Mouse (Mus musculus): ENCODE results near the gene Lrrk2. TPM values are rescaled to one million over a fixed set of nuclear protein-coding genes. Genes with fewer than 3 reads are reported as not detected.

Lrrk2 gene
- polyA plus RNA-seq (2015; fragmentation: Nextera tagmentation; extraction: Ambion mirVana), result 5.1 and 5.7 TPM in 2 replicates

DNA sequence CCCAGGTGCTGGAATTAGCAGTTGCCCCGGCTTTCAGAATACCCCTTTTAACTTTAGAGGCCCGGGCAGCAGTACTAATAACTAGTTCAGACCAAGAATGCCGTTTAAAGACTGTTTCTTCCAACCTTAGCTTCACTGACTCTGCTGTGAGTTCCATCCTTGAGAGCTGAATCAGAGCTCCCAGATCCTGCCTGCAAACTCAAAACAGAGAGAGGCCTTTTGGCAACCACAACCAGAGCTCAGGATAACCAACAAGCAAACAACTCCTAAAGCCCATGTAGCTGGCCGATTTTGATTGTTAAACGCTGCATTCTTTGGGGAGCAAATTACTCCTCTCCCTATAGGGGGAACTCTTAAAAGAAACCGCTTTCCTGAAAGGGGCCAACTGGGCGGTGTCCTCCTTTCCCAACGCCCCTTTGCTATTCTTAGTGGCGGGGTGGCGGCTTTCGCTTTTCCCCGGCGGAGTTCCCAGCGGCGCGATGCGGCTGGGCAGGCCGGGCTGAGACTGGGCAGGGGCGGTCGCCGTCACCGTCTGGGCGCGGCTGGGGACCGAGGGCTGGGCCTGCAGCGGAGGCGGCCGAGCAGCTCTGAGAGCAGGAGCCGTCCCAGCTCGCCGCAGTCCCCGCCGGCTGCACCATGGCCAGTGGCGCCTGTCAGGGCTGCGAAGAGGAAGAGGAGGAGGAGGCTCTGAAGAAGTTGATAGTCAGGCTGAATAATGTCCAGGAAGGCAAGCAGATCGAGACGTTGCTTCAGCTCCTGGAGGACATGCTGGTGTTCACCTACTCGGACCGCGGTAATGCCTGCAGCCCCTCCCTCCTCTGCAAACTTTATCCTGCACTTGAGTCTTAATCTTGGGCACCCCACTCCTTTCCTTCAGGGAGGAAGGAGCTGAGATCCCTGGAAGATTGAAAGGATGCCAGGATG is at the start of gene Lrrk2:
TSS of gene Lrrk2 (plus strand) at position 531 of the 924 bp plus-strand sequence.
- peak within 1 kb of the TSS; percentile 79 for H3K27ac ChIP-seq
- H3K4me2 ChIP-seq, result peak within 1 kb of the TSS; percentile 63
- H3K4me3 ChIP-seq, result peak within 1 kb of the TSS; percentile 59
- peak within 1 kb of the TSS; percentile 50 for H3K9ac ChIP-seq
- ATAC-seq (ENCODE audit: insufficient number of reproducible peaks, low FRiP score, low TSS enrichment, low read depth), result peak; percentile 87
- WGBS, result 1% methylated on average over 39 of the region's 40 CpGs
- H3K36me3 ChIP-seq, result no peaks in the 10 kb centered on the region
- H3K27me3 ChIP-seq, result no peaks in the 10 kb centered on the region
- peaks cover 6% of the 10 kb centered on the region; the same call in 1 of the 2 replicates for H3K4me1 ChIP-seq
- no peaks in the 10 kb centered on the region for H3K9me3 ChIP-seq

DNA sequence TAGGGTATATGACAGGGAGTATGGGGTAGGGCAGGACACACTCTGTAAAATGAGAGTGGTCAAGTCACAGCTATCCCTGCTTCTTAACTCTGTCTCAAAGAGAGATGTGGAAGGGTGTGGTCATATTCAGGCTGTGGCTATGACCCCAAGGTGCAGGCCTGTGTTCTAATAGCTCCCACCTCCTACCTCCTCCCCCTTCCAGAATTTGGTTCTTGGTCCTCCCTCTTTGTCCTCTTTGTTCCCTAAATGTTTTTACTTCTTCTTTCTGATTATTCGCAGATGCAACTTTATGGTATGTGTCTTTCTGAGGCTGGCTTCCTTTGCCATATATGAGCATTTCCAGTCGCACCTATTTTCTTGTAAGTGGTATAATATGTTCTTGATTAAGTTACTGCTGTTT is 48.5 kb upstream of the Lrrk2 start:
- Histone ChIP-seq H3K36me3 (no peaks in the 10 kb centered on the region), H3K27me3 (no peaks in the 10 kb centered on the region), H3K9ac (no peak overlapping the region), H3K9me3 (no peaks in the 10 kb centered on the region), H3K4me1 (no peaks in the 10 kb centered on the region), H3K27ac (no peak overlapping the region), H3K4me2 (no peak overlapping the region), H3K4me3 (no peak overlapping the region)
- WGBS, result 78% methylated on average over 2 of the region's 2 CpGs
- ATAC-seq (ENCODE audit: insufficient number of reproducible peaks, low FRiP score, low TSS enrichment, low read depth), result no peak

DNA sequence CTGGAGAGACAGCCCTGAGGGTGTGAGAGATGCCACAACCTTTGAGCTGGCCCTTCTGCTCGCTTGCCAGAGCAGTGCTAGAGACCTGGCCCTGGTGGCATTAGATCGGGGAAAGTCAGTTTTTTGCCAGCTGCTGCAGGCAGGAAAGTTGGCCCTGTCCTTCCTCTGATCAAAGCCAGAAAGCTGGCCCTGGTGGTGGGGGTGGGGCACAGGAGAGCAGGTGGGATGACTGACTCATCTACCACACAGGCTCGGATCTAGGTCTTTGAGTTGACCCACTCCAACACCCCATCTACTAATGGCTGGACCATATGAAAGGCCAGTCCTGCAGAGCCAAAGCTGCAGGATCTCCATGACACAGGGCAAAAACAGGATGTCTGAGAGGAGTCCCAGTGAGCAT is 43.8 kb upstream of the Lrrk2 start:
- Histone ChIP-seq H3K9ac (no peak overlapping the region), H3K4me3 (no peak overlapping the region), H3K4me1 (no peaks in the 10 kb centered on the region), H3K27ac (no peak overlapping the region), H3K36me3 (no peaks in the 10 kb centered on the region), H3K9me3 (no peaks in the 10 kb centered on the region), H3K4me2 (no peak overlapping the region), H3K27me3 (no peaks in the 10 kb centered on the region)
- WGBS, result 56% methylated on average over 3 of the region's 3 CpGs
- ATAC-seq (ENCODE audit: insufficient number of reproducible peaks, low FRiP score, low TSS enrichment, low read depth), result no peak

DNA sequence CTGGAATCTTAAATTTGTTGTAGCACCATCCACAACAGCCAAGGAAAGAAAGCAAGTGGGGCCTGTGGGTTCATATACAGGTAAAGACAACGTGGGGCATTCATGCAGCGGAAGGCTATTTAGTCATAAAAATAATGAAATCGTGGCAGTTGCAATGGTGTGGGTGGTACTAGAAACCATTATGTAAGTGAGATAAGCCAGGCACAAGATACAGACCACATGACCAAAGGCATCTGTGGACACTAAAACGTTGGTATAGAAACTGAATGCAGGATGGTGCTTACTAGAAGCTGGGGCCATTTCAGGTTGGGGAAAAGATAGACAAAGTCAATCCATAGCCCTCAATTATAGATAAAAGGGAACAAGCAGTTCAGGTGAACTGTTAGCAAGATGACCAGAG is 40.5 kb upstream of the Lrrk2 start:
- Histone ChIP-seq H3K27ac (no peak overlapping the region), H3K36me3 (no peaks in the 10 kb centered on the region)

DNA sequence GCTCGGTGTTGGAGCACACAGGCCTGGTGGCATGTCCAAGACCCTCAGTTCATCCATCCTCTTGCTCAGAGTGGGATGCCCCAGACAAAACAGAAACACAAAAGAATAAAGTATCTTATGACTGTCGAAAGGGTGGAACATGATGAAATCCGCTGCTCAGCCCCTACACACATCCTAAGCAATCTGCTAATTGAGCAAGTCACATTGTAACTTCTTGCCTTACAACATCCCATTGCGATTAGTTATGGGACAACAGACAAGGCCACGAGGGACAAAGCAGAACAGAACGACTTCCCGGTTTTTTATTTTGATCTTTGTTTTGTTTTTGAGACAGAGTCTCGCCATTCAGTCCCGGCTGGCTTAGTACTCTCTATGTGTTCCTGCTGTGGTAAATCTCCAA is 39.9 kb upstream of the Lrrk2 start:
- 79% methylated on average over 9 of the region's 9 CpGs for WGBS
- no peaks in the 10 kb centered on the region for H3K36me3 ChIP-seq
- ATAC-seq (ENCODE audit: insufficient number of reproducible peaks, low FRiP score, low TSS enrichment, low read depth), result no peak

More for the DNA sequence above, 40.5 kb upstream of the Lrrk2 start:
- Histone ChIP-seq H3K27me3 (no peaks in the 10 kb centered on the region), H3K4me1 (no peaks in the 10 kb centered on the region), H3K9ac (no peak overlapping the region), H3K4me2 (no peak overlapping the region), H3K9me3 (no peaks in the 10 kb centered on the region), H3K4me3 (no peak overlapping the region)
- no peak for ATAC-seq (ENCODE audit: insufficient number of reproducible peaks, low FRiP score, low TSS enrichment, low read depth)
- 78% methylated on average over 4 of the region's 4 CpGs for WGBS

DNA sequence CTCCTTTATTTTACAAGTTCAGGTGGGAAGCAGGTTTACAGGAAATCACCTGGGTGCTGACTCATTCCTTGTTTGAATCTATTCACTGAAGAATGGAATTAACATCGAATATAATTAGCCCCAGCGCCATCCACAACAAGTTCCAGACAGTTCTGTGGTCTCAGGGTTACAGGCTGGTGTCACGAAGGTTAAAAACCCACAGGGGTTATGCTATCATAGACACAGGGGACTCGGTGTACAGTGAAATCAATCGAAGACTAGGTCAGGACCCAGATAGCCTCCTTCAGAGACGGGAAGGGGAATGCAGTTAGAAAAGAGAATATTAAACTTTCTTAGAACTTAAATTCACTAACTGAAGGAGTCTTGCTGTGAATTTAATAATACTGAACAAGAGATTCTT is 39.2 kb upstream of the Lrrk2 start:
- 60% methylated on average over 6 of the region's 6 CpGs for WGBS
- Histone ChIP-seq H3K4me1 (no peaks in the 10 kb centered on the region), H3K27ac (no peak overlapping the region), H3K36me3 (no peaks in the 10 kb centered on the region), H3K9ac (no peak overlapping the region), H3K4me2 (no peak overlapping the region), H3K4me3 (no peak overlapping the region), H3K9me3 (no peaks in the 10 kb centered on the region), H3K27me3 (no peaks in the 10 kb centered on the region)
- no peak for ATAC-seq (ENCODE audit: insufficient number of reproducible peaks, low FRiP score, low TSS enrichment, low read depth)

More for the DNA sequence above, 39.9 kb upstream of the Lrrk2 start:
- no peak overlapping the region for H3K4me3 ChIP-seq
- H3K27ac ChIP-seq, result no peak overlapping the region
- H3K27me3 ChIP-seq, result no peaks in the 10 kb centered on the region
- H3K9ac ChIP-seq, result no peak overlapping the region
- H3K4me2 ChIP-seq, result no peak overlapping the region
- no peaks in the 10 kb centered on the region for H3K4me1 ChIP-seq
- H3K9me3 ChIP-seq, result no peaks in the 10 kb centered on the region

DNA sequence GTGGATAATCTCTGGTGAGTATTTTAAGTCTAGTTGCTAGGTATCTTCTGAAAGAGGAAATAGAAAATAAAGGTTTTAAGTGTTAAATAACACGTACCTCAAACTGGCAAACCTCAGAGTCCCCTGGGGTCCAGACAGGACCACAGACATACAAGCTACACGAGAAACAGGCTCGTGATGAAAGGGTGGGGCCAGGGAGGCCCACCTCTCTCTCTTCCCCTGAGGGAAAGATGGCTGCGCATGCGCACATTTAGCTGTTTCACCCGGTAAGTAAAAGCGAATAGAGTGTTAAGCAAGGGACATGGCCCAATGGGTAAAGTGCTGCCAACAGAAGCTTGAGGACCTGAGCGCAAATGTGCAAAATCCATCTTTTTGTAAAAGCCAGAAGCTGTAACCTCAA is 38.7 kb upstream of the Lrrk2 start:
- no peak overlapping the region for H3K4me2 ChIP-seq
- no peaks in the 10 kb centered on the region for H3K9me3 ChIP-seq
- WGBS, result 52% methylated on average over 8 of the region's 8 CpGs
- no peaks in the 10 kb centered on the region for H3K27me3 ChIP-seq
- ATAC-seq (ENCODE audit: insufficient number of reproducible peaks, low FRiP score, low TSS enrichment, low read depth), result no peak
- no peaks in the 10 kb centered on the region for H3K36me3 ChIP-seq
- H3K4me1 ChIP-seq, result no peaks in the 10 kb centered on the region
- H3K4me3 ChIP-seq, result no peak overlapping the region
- H3K27ac ChIP-seq, result no peak overlapping the region
- no peak overlapping the region for H3K9ac ChIP-seq

DNA sequence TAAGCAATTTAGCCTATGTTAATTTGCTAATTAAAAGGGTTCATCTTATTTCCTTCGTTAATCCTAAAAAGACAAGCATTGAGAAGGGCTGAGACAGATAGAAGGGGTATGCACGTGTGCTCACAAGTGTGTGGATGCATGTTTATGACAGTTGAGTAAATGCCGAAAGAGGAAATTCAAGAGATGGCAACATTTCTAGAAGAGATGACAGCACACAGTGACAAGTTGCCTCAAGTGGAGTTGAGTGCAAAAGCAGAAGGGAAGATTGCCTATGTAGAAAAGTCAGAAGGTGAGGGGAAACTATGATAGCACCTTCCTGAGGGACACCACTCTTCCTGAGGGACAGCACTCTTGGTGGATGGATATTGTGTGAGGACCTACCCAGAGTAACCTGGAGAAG is 31.3 kb upstream of the Lrrk2 start:
- H3K4me1 ChIP-seq, result no peaks in the 10 kb centered on the region
- H3K4me2 ChIP-seq, result no peak overlapping the region
- H3K4me3 ChIP-seq, result no peak overlapping the region
- no peak overlapping the region for H3K27ac ChIP-seq
- H3K36me3 ChIP-seq, result no peaks in the 10 kb centered on the region
- H3K9ac ChIP-seq, result no peak overlapping the region
- H3K27me3 ChIP-seq, result no peaks in the 10 kb centered on the region
- no peak for ATAC-seq (ENCODE audit: insufficient number of reproducible peaks, low FRiP score, low TSS enrichment, low read depth)
- no peaks in the 10 kb centered on the region for H3K9me3 ChIP-seq
- WGBS, result 77% methylated on average over 3 of the region's 3 CpGs

DNA sequence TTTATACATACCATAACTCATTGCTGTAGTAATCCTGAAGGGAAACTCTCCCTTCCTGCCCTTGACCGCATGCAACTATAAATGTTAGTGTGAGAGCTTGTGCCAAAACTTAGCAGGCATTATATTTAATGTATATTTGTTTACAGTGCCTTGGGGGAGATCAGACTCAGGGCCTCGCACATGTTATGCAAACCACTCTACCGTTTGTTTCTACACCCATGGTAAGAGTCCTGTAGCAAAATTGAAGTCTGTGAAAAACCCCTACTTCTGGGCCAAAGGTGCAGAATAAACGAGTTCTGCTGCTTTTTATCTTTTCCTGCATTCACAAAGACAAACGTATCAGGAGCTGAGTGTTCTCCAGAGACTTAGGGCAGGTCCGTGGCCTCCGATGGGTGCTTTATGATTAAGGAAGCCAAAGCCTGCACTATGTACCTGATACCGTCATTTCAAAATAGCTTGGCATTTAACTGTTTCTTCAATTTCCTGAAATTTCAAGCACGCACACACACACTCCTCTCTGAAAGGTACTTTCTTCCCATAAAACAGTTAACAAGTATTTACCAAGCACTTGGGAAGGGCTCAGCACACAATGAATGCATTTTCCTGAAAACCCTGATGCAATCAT is 30.2 kb upstream of the Lrrk2 start:
- no peaks in the 10 kb centered on the region for H3K9me3 ChIP-seq
- H3K9ac ChIP-seq, result no peak overlapping the region
- no peak overlapping the region for H3K4me3 ChIP-seq
- no peak overlapping the region for H3K4me2 ChIP-seq
- H3K27me3 ChIP-seq, result no peaks in the 10 kb centered on the region
- no peaks in the 10 kb centered on the region for H3K4me1 ChIP-seq
- H3K36me3 ChIP-seq, result no peaks in the 10 kb centered on the region
- ATAC-seq (ENCODE audit: insufficient number of reproducible peaks, low FRiP score, low TSS enrichment, low read depth), result no peak
- H3K27ac ChIP-seq, result no peak overlapping the region
- 38% methylated on average over 9 of the region's 9 CpGs for WGBS

DNA sequence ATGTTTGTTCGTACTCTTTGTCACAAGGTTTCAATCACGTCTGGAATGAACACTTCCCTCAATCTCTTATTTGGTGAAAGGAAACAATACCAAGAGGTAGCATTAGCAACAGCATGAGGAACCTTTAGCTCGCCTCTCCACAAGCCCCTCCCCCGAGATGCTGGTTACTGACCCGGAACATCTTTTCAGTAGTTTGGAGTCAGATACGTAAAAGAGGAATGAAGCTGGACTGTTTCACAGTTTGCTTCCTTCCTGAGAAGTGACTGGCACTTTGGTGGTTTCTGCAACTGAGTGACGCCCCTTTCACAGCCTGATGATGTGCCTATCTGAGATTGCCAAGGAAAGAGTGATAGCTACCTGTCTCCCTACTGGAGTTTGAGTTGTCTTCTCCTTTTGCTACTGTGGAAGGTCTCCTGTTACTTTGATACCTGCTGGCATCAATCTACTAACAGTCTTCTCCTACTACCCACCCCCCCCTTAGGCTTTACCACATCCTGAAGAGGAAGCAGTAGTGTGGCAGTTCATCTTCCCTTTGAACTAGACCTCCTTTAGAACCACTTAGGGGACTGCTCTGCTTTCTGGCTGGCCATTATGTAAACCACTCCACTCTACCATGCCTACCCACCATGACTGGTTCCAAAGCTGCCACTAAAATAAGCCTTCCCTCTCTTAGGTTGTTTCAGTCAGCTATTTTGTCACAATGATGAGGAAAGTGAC is 29.2 kb upstream of the Lrrk2 start:
- H3K4me2 ChIP-seq, result no peak overlapping the region
- 66% methylated on average over 7 of the region's 7 CpGs for WGBS
- no peak for ATAC-seq (ENCODE audit: insufficient number of reproducible peaks, low FRiP score, low TSS enrichment, low read depth)
- no peak overlapping the region for H3K27ac ChIP-seq
- no peaks in the 10 kb centered on the region for H3K9me3 ChIP-seq
- H3K4me1 ChIP-seq, result no peaks in the 10 kb centered on the region
- no peaks in the 10 kb centered on the region for H3K36me3 ChIP-seq
- no peak overlapping the region for H3K4me3 ChIP-seq
- no peaks in the 10 kb centered on the region for H3K27me3 ChIP-seq
- H3K9ac ChIP-seq, result no peak overlapping the region

DNA sequence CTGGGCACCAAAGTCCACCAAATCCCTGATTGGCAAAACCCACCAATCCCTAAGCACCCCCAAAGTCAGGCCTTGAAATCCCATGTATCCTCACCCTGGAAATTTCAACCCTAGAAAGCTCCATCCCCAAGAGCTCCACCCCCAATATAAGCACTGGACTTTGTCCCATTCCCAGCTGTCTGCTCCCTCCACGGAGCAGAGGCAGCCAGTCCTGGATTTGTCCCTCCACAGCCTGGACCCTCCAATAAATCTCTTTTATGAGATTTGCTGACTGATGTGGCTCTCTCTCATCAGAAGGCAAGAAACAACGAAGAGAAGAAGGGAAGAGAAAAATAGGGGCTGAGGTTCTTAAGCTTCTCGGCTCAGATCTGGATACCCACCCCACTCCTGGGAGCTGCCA is 22.7 kb upstream of the Lrrk2 start:
- H3K4me1 ChIP-seq, result no peaks in the 10 kb centered on the region
- 42% methylated on average over 3 of the region's 3 CpGs for WGBS
- no peaks in the 10 kb centered on the region for H3K9me3 ChIP-seq
- no peaks in the 10 kb centered on the region for H3K27me3 ChIP-seq
- no peaks in the 10 kb centered on the region for H3K36me3 ChIP-seq
- H3K9ac ChIP-seq, result no peak overlapping the region
- no peak overlapping the region for H3K4me3 ChIP-seq
- no peak overlapping the region for H3K4me2 ChIP-seq
- no peak for ATAC-seq (ENCODE audit: insufficient number of reproducible peaks, low FRiP score, low TSS enrichment, low read depth)
- H3K27ac ChIP-seq, result no peak overlapping the region

DNA sequence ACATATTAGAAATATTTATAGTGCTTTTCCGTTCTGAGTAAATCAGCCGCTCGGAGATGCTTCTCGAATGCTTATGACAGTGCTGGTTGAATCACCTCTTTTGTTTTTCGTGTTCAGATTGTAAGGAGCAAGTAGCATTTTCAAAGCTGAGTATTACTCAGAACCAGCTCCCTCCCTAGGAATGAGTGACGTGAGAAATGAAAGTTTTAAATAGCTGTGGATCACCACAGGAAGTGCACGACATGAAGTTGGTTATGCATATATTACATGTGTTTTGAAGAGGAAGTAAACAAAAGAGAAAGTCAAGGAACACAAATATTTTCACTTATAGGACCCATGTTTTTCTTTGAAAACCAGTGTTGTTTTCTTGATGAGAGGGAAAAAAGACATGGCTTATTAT is 21.5 kb upstream of the Lrrk2 start:
- no peaks in the 10 kb centered on the region for H3K36me3 ChIP-seq
- H3K27me3 ChIP-seq, result no peaks in the 10 kb centered on the region
- H3K27ac ChIP-seq, result no peak overlapping the region
- H3K4me1 ChIP-seq, result no peaks in the 10 kb centered on the region
- no peak for ATAC-seq (ENCODE audit: insufficient number of reproducible peaks, low FRiP score, low TSS enrichment, low read depth)
- H3K9ac ChIP-seq, result no peak overlapping the region
- 67% methylated on average over 7 of the region's 7 CpGs for WGBS
- no peak overlapping the region for H3K4me3 ChIP-seq
- H3K9me3 ChIP-seq, result no peaks in the 10 kb centered on the region
- H3K4me2 ChIP-seq, result no peak overlapping the region

Measured in limb, embryonic 15.5 days (tissue).